Mouse (Mus musculus) kidney, adult 2 months (tissue): ENCODE data around the gene Rundc3b. TPM values are rescaled to one million over a fixed set of nuclear protein-coding genes. Genes with fewer than 3 reads are reported as not detected.

Experiments used
- DNase-seq: peaks from one replicate; pipeline ENCODE4 v3.0.0; 2021
- H3K27ac ChIP-seq: fragments of 200-500 bp; 2 replicates; pipeline ENCODE4 v1.5.1; 2012; ENCODE audit warnings: low read depth, low read length, control low read depth, inconsistent platforms; ENCODE audit not compliant: insufficient read depth
- H3K27me3 ChIP-seq: fragments of 200-500 bp; replicated peaks from 2 replicates; pipeline ENCODE4 v1.6.1; 2012; ENCODE audit warnings: mild to moderate bottlenecking, moderate library complexity, low read length, inconsistent platforms; ENCODE audit not compliant: control insufficient read depth, insufficient read depth
- H3K36me3 ChIP-seq: fragments of 200-500 bp; 2 replicates; pipeline ENCODE4 v1.6.1; 2012; ENCODE audit warnings: mild to moderate bottlenecking, moderate library complexity, low read length, inconsistent platforms; ENCODE audit not compliant: control insufficient read depth, insufficient read depth
- H3K4me1 ChIP-seq: fragments of 200-500 bp; 2 replicates; pipeline ENCODE4 v1.6.1; 2011; ENCODE audit warnings: low read length; ENCODE audit not compliant: control insufficient read depth, insufficient read depth
- H3K4me3 ChIP-seq: fragments of 200-500 bp; 2 replicates; pipeline ENCODE4 v1.5.1; 2011; ENCODE audit warnings: mild to moderate bottlenecking, low read depth, low read length, control low read depth; ENCODE audit not compliant: insufficient read depth
- CTCF ChIP-seq: fragments of 200-500 bp; conservative IDR thresholded peaks from 2 replicates; pipeline ENCODE4 v1.5.1; 2011; ENCODE audit warnings: low read depth, mild to moderate bottlenecking, control low read depth, low read length, moderate library complexity, mixed read lengths; ENCODE audit not compliant: insufficient read depth, insufficient read length
- POLR2A ChIP-seq: fragments of 200-500 bp; IDR thresholded peaks from one replicate; pipeline ENCODE4 v1.6.1; 2011; ENCODE audit warnings: low read depth, low read length, control low read depth
- WGBS: fragments of 180-500 bp; shearing (Covaris S2); methylation state at CpG from one replicate; pipeline ENCODE4 v1.1.7; 2018; 5-methylcytosine and 5-hydroxymethylcytosine counted together
- polyA plus RNA-seq: library from polyadenylated mRNA; depleted of rRNA; stranded (reverse); fragments of >200 nt; gene quantifications from 2 replicates; pipeline ENCODE4 v1.2.3, GENCODE M21; 2012

The Rundc3b gene
- polyA plus RNA-seq, 1 experiment: 0.53 TPM

- WGBS: 31% methylated on average over 3 of the region's 3 CpGs
Measured at GRCm38 (mm10) chr5:8542631-8543207, 80.0 kb downstream of the Rundc3b start.

GRCm38 (mm10) chr5:8541120-8542117, 81.3 kb downstream of the Rundc3b start:
- 80% methylated on average over 7 of the region's 7 CpGs for WGBS
- Histone ChIP-seq H3K27me3 (no peaks in the 10 kb centered on the region), H3K36me3 (no peaks in the 10 kb centered on the region), H3K27ac (no peak overlapping the region), H3K4me3 (no peak overlapping the region), H3K4me1 (no peaks in the 10 kb centered on the region)
- no peak for TF ChIP-seq POLR2A
- DNase-seq: no peak

More at GRCm38 (mm10) chr5:8542631-8543207, 80.0 kb downstream of the Rundc3b start:
- TF ChIP-seq POLR2A (no peak), CTCF (no peak)
- no peak for DNase-seq
- H3K27me3 ChIP-seq: no peaks in the 10 kb centered on the region
- H3K27ac ChIP-seq: no peak overlapping the region
- H3K4me3 ChIP-seq: no peak overlapping the region
- H3K4me1 ChIP-seq: no peaks in the 10 kb centered on the region
- no peaks in the 10 kb centered on the region for H3K36me3 ChIP-seq

DNA sequence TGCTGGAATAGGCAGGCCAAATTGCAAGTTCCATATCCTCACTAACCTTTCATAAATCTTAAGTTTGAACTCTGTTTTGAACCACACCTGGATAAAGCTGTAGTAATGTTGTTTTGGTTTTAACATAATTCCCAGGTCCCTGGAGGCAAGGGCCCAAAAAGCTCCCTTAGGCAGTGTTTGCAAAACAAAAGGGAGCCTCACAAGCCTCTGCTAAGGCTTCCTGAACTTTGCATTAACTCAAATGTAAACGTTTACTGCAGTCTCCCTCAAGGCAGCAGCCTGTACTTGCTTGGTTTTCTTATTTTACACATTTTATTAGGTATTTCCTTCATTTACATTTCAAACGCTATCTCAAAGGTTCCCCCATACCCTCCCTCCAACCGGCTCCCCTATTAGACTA, 103.7 kb downstream of the Rundc3b start:
- no peaks in the 10 kb centered on the region for H3K4me1 ChIP-seq
- no peak for DNase-seq
- no peak for TF ChIP-seq POLR2A
- TF ChIP-seq CTCF: no peak
- WGBS: 53% methylated on average over 3 of the region's 3 CpGs
- H3K36me3 ChIP-seq: no peaks in the 10 kb centered on the region
- no peak overlapping the region for H3K4me3 ChIP-seq
- no peaks in the 10 kb centered on the region for H3K27me3 ChIP-seq
- H3K27ac ChIP-seq: no peak overlapping the region

GRCm38 (mm10) chr5:8491778-8492177, 131.0 kb downstream of the Rundc3b start:
- Histone ChIP-seq H3K4me3 (no peak overlapping the region), H3K36me3 (no peaks in the 10 kb centered on the region), H3K4me1 (no peaks in the 10 kb centered on the region), H3K27me3 (no peaks in the 10 kb centered on the region), H3K27ac (no peak overlapping the region)
- WGBS: 71% methylated on average over 4 of the region's 4 CpGs
- DNase-seq: no peak
- TF ChIP-seq POLR2A (no peak), CTCF (no peak)

- Histone ChIP-seq H3K27ac (no peak overlapping the region), H3K4me1 (no peaks in the 10 kb centered on the region), H3K27me3 (no peaks in the 10 kb centered on the region), H3K36me3 (no peaks in the 10 kb centered on the region), H3K4me3 (no peak overlapping the region)
- 41% methylated on average over 6 of the region's 6 CpGs for WGBS
- DNase-seq: peak; percentile 21
- TF ChIP-seq CTCF (no peak), POLR2A (no peak)
Measured at GRCm38 (mm10) chr5:8489471-8490110, 133.2 kb downstream of the Rundc3b start.

DNA sequence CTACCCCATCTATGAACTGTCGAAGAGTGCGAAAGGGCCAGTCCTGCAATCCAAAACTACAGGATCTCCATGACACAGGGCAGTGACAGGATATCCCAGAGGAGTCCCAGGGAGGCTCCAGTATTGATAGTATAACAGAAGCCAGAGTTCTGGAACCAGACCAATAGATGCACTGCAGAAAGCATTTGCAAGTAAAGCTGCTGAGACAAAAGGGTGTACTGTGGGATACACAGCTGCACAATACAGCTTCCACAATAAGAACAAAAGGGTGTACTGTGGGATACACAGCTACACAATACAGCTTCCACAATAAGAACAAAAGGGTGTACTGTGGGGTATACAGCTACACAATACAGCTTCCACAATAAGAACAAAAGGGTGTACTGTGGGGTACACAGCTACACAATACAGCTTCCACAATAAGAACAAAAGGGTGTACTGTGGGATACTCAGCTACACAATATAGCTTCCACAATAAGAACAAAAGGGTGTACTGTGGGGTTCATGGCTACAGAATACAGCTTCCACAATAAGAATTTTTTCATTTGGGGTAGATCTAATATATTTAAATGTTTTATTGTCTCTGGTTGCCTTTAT, 134.0 kb downstream of the Rundc3b start:
- Histone ChIP-seq H3K4me3 (no peak overlapping the region), H3K36me3 (no peaks in the 10 kb centered on the region), H3K27me3 (no peaks in the 10 kb centered on the region), H3K4me1 (no peaks in the 10 kb centered on the region), H3K27ac (no peak overlapping the region)
- TF ChIP-seq CTCF (no peak), POLR2A (no peak)
- WGBS: 88% methylated on average over 2 of the region's 2 CpGs
- DNase-seq: no peak

GRCm38 (mm10) chr5:8487989-8488700, 134.6 kb downstream of the Rundc3b start:
- Histone ChIP-seq H3K36me3 (no peaks in the 10 kb centered on the region), H3K27ac (no peak overlapping the region), H3K27me3 (no peaks in the 10 kb centered on the region), H3K4me3 (no peak overlapping the region), H3K4me1 (no peaks in the 10 kb centered on the region)
- DNase-seq: no peak
- WGBS: 78% methylated on average over 4 of the region's 4 CpGs
- TF ChIP-seq CTCF: no peak
- TF ChIP-seq POLR2A: no peak
